Mouse (Mus musculus) lung, postnatal 0 days (tissue): ENCODE results near the gene Rps11.

Source experiments
- CTCF ChIP-seq: IDR thresholded peaks from 2 replicates; pipeline ENCODE4 v1.5.1; 2016; ENCODE audit warnings: antibody characterized with exemption, mild to moderate bottlenecking
- EP300 ChIP-seq: IDR thresholded peaks from 2 replicates; pipeline ENCODE4 v1.6.1; 2016; ENCODE audit warnings: antibody characterized with exemption, mild to moderate bottlenecking, control low read depth

GRCm38 (mm10) chr7:45155590-45155989 is 31.4 kb upstream of the Rps11 start:
- TF ChIP-seq CTCF (no peak), EP300 (no peak)
